Mouse (Mus musculus) embryonic facial prominence, embryonic 14.5 days (tissue): Measurements from ENCODE around the gene Pacsin2. TPM values are rescaled to one million over a fixed set of nuclear protein-coding genes. Genes with fewer than 3 reads are reported as not detected.

Experiments
- ATAC-seq: fragments of 200-750 bp; cut with Nextera tagmentation; 2 replicates; pipeline ENCODE4 v1.8.0; 2017; ENCODE audit warnings: low read depth, moderate number of reproducible peaks, moderate TSS enrichment
- DNase-seq: peaks from one replicate; pipeline ENCODE4 v3.0.0-alpha.2; 2015; ENCODE audit warnings: low spot score
- H3K27ac ChIP-seq: fragments of 300-500 bp; sonication (generic); replicated peaks from 2 replicates; pipeline ENCODE4 v1.5.1; 2014; ENCODE audit warnings: low read depth, mild to moderate bottlenecking, low read length, moderate library complexity
- H3K27me3 ChIP-seq: fragments of 300-500 bp; sonication (generic); replicated peaks from 2 replicates; pipeline ENCODE4 v1.6.1; 2014; ENCODE audit warnings: low read length; ENCODE audit not compliant: control insufficient read depth, insufficient read depth
- H3K36me3 ChIP-seq: fragments of 300-500 bp; sonication (generic); 2 replicates; pipeline ENCODE4 v1.6.1; 2014; ENCODE audit warnings: low read length, mixed read lengths; ENCODE audit not compliant: control insufficient read depth, insufficient read depth
- H3K4me1 ChIP-seq: fragments of 300-500 bp; sonication (generic); 2 replicates; pipeline ENCODE4 v1.6.1; 2014; ENCODE audit warnings: antibody characterized with exemption, low read length; ENCODE audit not compliant: control insufficient read depth, insufficient read depth
- H3K4me2 ChIP-seq: fragments of 300-500 bp; sonication (generic); 2 replicates; pipeline ENCODE4 v1.6.1; 2014; ENCODE audit warnings: low read depth, mild to moderate bottlenecking, low read length, moderate library complexity, mixed read lengths
- H3K4me3 ChIP-seq: fragments of 300-500 bp; sonication (generic); 2 replicates; pipeline ENCODE4 v1.5.1; 2014; ENCODE audit warnings: low read depth, mild to moderate bottlenecking, low read length
- H3K9ac ChIP-seq: fragments of 300-500 bp; sonication (generic); 2 replicates; pipeline ENCODE4 v1.6.1; 2014; ENCODE audit warnings: low read depth, mild to moderate bottlenecking, low read length, moderate library complexity, mixed read lengths
- H3K9me3 ChIP-seq: fragments of 300-500 bp; sonication (generic); 2 replicates; pipeline ENCODE4 v1.6.1; 2016; ENCODE audit warnings: low read length; ENCODE audit not compliant: control insufficient read depth
- WGBS: fragments of 180-500 bp; shearing (Covaris S2); extraction: QIAGEN DNeasy Blood & Tissue Kit; methylation state at CpG from one replicate; pipeline ENCODE4 v1.1.7; 2014; 5-methylcytosine and 5-hydroxymethylcytosine counted together
- polyA plus RNA-seq: library from polyadenylated mRNA; unstranded; fragments of >200 nt; fragmentation: Nextera tagmentation; extraction: Ambion mirVana; gene quantifications from 2 replicates; pipeline ENCODE4 v1.2.1, GENCODE M21; 2014

The Pacsin2 gene
- polyA plus RNA-seq, 1 experiment from 2014 or later = 49.3 TPM

GRCm38 (mm10) chr15:83344956-83345355 is 119.5 kb downstream of the Pacsin2 start:
- Histone ChIP-seq H3K27ac (0 out of 2 replicates have a peak overlapping the region, but pooled peaks have one; percentile 21), H3K4me1 (peaks cover 9% of the 10 kb centered on the region), H3K9me3 (no peaks in the 10 kb centered on the region), H3K36me3 (peaks cover 34% of the 10 kb centered on the region), H3K4me3 (no peak overlapping the region), H3K9ac (no peak overlapping the region), H3K27me3 (no peaks in the 10 kb centered on the region), H3K4me2 (no peak overlapping the region)
- 57% methylated on average over 7 of the region's 7 CpGs for WGBS
- DNase-seq (peak; percentile 33), ATAC-seq (peak; percentile 38; the same call in 1 of the 2 replicates)

GRCm38 (mm10) chr15:83344157-83344556 is 120.2 kb downstream of the Pacsin2 start:
- Histone ChIP-seq H3K9ac (0 out of 2 replicates have a peak overlapping the region, but pooled peaks have one; percentile 34), H3K9me3 (no peaks in the 10 kb centered on the region)
- DNase-seq = peak; percentile 17

GRCm38 (mm10) chr15:83338908-83339307 is 125.5 kb downstream of the Pacsin2 start:
- peaks cover 66% of the 10 kb centered on the region for H3K36me3 ChIP-seq
- ATAC-seq (no peak), DNase-seq (no peak)
- WGBS = 90% methylated on average over 6 of the region's 6 CpGs
- no peak overlapping the region for H3K27ac ChIP-seq
- no peaks in the 10 kb centered on the region for H3K27me3 ChIP-seq
- H3K4me1 ChIP-seq = no peaks in the 10 kb centered on the region
- H3K9me3 ChIP-seq = no peaks in the 10 kb centered on the region
- no peak overlapping the region for H3K4me2 ChIP-seq
- no peak overlapping the region for H3K4me3 ChIP-seq
- no peak overlapping the region for H3K9ac ChIP-seq

More at GRCm38 (mm10) chr15:83344157-83344556, 120.2 kb downstream of the Pacsin2 start:
- no peak overlapping the region for H3K4me2 ChIP-seq
- WGBS = 31% methylated on average over 7 of the region's 7 CpGs
- ATAC-seq = no peak; the same call in 1 of the 2 replicates
- no peaks in the 10 kb centered on the region for H3K27me3 ChIP-seq
- H3K4me1 ChIP-seq = peaks cover 6% of the 10 kb centered on the region
- peaks cover 35% of the 10 kb centered on the region for H3K36me3 ChIP-seq
- H3K4me3 ChIP-seq = no peak overlapping the region
- no peak overlapping the region for H3K27ac ChIP-seq

DNA sequence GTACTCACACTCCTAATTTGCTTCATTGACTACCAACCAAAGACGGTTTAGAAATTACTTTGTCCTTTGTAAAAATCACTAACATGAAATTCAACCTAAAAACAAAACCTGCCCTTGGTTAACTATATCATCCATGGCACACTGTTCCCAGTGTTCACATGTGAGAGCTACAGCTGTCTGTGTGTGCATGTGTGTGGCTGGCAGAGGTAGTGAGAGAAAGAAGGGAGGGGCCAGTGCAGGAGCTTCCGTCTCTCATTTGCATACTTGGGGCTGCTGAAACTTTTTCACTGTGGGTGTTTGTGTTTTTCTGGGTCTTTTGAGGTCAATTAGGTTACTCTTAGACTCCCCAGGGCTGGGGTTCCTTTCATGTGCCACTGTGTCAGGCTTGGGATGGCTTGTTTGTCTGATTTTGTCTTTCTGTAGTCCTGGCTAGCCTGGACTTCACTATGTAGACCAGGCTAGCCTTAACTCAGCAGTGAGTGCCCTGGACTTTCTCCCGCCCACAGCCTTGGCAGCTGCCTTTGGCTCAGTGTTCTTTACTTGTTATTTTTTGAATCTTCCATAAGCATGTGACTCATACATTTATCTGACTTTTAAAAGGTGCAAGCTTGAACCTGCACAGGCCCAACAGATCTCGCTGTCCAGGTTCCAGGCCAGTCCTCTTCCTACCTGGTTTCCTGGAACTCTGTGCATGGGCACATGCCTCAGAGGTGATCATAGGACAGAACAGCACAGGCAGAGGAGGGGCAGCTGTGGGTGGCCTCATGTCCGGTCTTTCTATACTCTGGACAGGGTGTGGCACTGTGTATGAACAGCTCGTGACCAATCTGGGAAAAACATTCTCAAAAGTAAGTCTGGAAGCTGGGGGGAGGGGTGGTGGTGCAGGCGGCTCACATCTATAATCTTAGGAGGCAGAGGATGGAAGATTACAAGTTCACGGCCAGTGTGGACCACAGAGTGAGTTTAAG is 126.2 kb downstream of the Pacsin2 start:
- Histone ChIP-seq H3K27me3 (no peaks in the 10 kb centered on the region), H3K9me3 (no peaks in the 10 kb centered on the region), H3K4me2 (no peak overlapping the region), H3K27ac (no peak overlapping the region), H3K9ac (no peak overlapping the region), H3K36me3 (peaks cover 72% of the 10 kb centered on the region), H3K4me1 (no peaks in the 10 kb centered on the region), H3K4me3 (no peak overlapping the region)
- no peak for ATAC-seq
- no peak for DNase-seq
- 76% methylated on average over 8 of the region's 8 CpGs for WGBS

GRCm38 (mm10) chr15:83332373-83332772 is 132.0 kb downstream of the Pacsin2 start:
- H3K36me3 ChIP-seq = peaks cover 91% of the 10 kb centered on the region
- no peak overlapping the region for H3K27ac ChIP-seq
- WGBS = 85% methylated on average over 3 of the region's 3 CpGs
- H3K9me3 ChIP-seq = no peaks in the 10 kb centered on the region
- H3K4me1 ChIP-seq = no peaks in the 10 kb centered on the region
- H3K27me3 ChIP-seq = no peaks in the 10 kb centered on the region
- no peak overlapping the region for H3K4me3 ChIP-seq
- no peak overlapping the region for H3K4me2 ChIP-seq
- ATAC-seq (0 out of 2 replicates have a peak, but pooled peaks have one; percentile 33), DNase-seq (no peak)
- no peak overlapping the region for H3K9ac ChIP-seq

DNA sequence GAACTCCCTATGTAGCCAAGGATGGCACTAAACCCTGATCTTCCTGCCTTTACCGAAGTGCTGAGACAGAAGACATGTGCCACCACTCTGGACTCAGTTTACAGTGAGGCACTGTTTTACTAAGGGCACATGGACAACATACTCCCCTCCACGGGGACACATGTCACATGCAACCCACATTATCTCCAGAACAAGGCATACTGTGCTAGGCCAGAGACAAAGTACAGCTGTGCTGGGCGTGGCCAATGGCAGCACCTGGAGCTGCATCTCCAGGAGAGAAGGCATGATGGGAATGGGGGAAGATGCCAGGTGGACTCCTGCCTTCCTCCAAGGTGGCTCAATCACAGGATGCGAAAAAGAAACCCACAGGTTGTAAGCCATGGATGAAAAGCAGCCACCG is 135.5 kb downstream of the Pacsin2 start:
- no peak overlapping the region for H3K9ac ChIP-seq
- H3K4me3 ChIP-seq = no peak overlapping the region
- ATAC-seq (no peak), DNase-seq (no peak)
- 86% methylated on average over 5 of the region's 5 CpGs for WGBS
- no peaks in the 10 kb centered on the region for H3K4me1 ChIP-seq
- H3K36me3 ChIP-seq = peaks cover 91% of the 10 kb centered on the region
- no peaks in the 10 kb centered on the region for H3K9me3 ChIP-seq
- H3K4me2 ChIP-seq = no peak overlapping the region
- no peak overlapping the region for H3K27ac ChIP-seq
- H3K27me3 ChIP-seq = no peaks in the 10 kb centered on the region

Other genes with a start within 250 kb of the Pacsin2 start
- gene A4galt, start 212.8 kb downstream of the Pacsin2 start, polyA plus RNA-seq = 2.3 and 2.4 TPM in 2 replicates
- gene Arfgap3, start 114.4 kb downstream of the Pacsin2 start, polyA plus RNA-seq = 57.0 and 63.3 TPM in 2 replicates
- 9.4 and 11.3 TPM in 2 replicates for gene Ttll1, start 46.3 kb upstream of the Pacsin2 start, polyA plus RNA-seq
- 5.2 and 5.6 TPM in 2 replicates for gene Bik, start 62.3 kb upstream of the Pacsin2 start, polyA plus RNA-seq
- 56.7 and 70.8 TPM in 2 replicates for gene Tspo, start 99.0 kb upstream of the Pacsin2 start, polyA plus RNA-seq
- 34.9 and 37.1 TPM in 2 replicates for gene Mcat, start 99.2 kb upstream of the Pacsin2 start, polyA plus RNA-seq
- gene Ttll12, start 130.6 kb upstream of the Pacsin2 start, polyA plus RNA-seq = 30.7 and 36.8 TPM in 2 replicates